Mouse (Mus musculus) hindbrain, postnatal 0 days (tissue): Measurements from ENCODE around the gene Hoxa1. TPM values are rescaled to one million over a fixed set of nuclear protein-coding genes. Genes with fewer than 3 reads are reported as not detected.
A peak's percentile ranks its signal among the peaks of the same experiment; 100 is the strongest.

ENCODE experiments used
- ATAC-seq: fragments of 200-750 bp; cut with Nextera tagmentation; 2 replicates; pipeline ENCODE4 v1.8.0; 2017; ENCODE audit warnings: mild to moderate bottlenecking, moderate TSS enrichment, moderate library complexity
- DNase-seq: peaks from one replicate; pipeline ENCODE4 v3.0.0-alpha.2; 2015; ENCODE audit warnings: low spot score
- H3K27ac ChIP-seq: fragments of 300-500 bp; sonication (generic); 2 replicates; pipeline ENCODE4 v1.5.1; 2014; ENCODE audit warnings: mild to moderate bottlenecking
- H3K27me3 ChIP-seq: fragments of 300-500 bp; sonication (generic); 2 replicates; pipeline ENCODE4 v1.6.1; 2014; ENCODE audit warnings: low read length, mixed read lengths; ENCODE audit not compliant: insufficient read depth
- H3K36me3 ChIP-seq: fragments of 300-500 bp; sonication (generic); 2 replicates; pipeline ENCODE4 v1.6.1; 2014; ENCODE audit warnings: low read length, mixed read lengths; ENCODE audit not compliant: insufficient read depth
- H3K4me1 ChIP-seq: fragments of 300-500 bp; sonication (generic); 2 replicates; pipeline ENCODE4 v1.6.1; 2014; ENCODE audit warnings: antibody characterized with exemption, low read length, mixed read lengths; ENCODE audit not compliant: insufficient read depth
- H3K4me2 ChIP-seq: fragments of 300-500 bp; sonication (generic); 2 replicates; pipeline ENCODE4 v1.6.1; 2014; ENCODE audit warnings: low read depth, mild to moderate bottlenecking, low read length, moderate library complexity, mixed read lengths
- H3K4me3 ChIP-seq: fragments of 300-500 bp; sonication (generic); 2 replicates; pipeline ENCODE4 v1.5.1; 2014; ENCODE audit warnings: low read length
- H3K9ac ChIP-seq: fragments of 300-500 bp; sonication (generic); replicated peaks from 2 replicates; pipeline ENCODE4 v1.6.1; 2014; ENCODE audit warnings: mild to moderate bottlenecking, low read length, moderate library complexity, mixed read lengths
- H3K9me3 ChIP-seq: fragments of 300-500 bp; sonication (generic); 2 replicates; pipeline ENCODE4 v1.6.1; 2016; ENCODE audit warnings: low read length, mixed read lengths
- CTCF ChIP-seq: IDR thresholded peaks from 2 replicates; pipeline ENCODE4 v1.5.1; 2016; ENCODE audit warnings: antibody characterized with exemption, control low read depth, low read depth
- WGBS: fragments of 180-500 bp; shearing (Covaris S2); extraction: QIAGEN DNeasy Blood & Tissue Kit; methylation state at CpG from one replicate; pipeline ENCODE4 v1.1.7; 2014; 5-methylcytosine and 5-hydroxymethylcytosine counted together
- polyA plus RNA-seq: library from polyadenylated mRNA; unstranded; fragments of >200 nt; fragmentation: Nextera tagmentation; extraction: Ambion mirVana; gene quantifications from 2 replicates; pipeline ENCODE4 v1.2.1, GENCODE M21; 2015
- total RNA-seq: library from RNA; depleted of rRNA; stranded (reverse); fragments of >200 nt; gene quantifications from 2 replicates; pipeline ENCODE4 v1.2.3, GENCODE M21; 2014; rRNA removed

The Hoxa1 gene
- total and polyA plus RNA-seq, 2 experiments from 2014 or later = 1.1 to 3.7 TPM

- TF ChIP-seq CTCF = no peak
- H3K9ac ChIP-seq = no peak overlapping the region
- H3K9me3 ChIP-seq = no peaks in the 10 kb centered on the region
- DNase-seq (peak; percentile 68), ATAC-seq (peak; percentile 74; the same call in 1 of the 2 replicates)
- no peaks in the 10 kb centered on the region for H3K36me3 ChIP-seq
- no peak overlapping the region for H3K4me2 ChIP-seq
- H3K4me1 ChIP-seq = no peaks in the 10 kb centered on the region
- 14% methylated on average over 6 of the region's 6 CpGs for WGBS
- peak overlapping the region; percentile 51; the same call in 1 of the 2 replicates for H3K27ac ChIP-seq
- no peak overlapping the region for H3K4me3 ChIP-seq
- no peaks in the 10 kb centered on the region for H3K27me3 ChIP-seq
Measured at GRCm38 (mm10) chr6:52118903-52119635, 39.0 kb downstream of the Hoxa1 start.

DNA sequence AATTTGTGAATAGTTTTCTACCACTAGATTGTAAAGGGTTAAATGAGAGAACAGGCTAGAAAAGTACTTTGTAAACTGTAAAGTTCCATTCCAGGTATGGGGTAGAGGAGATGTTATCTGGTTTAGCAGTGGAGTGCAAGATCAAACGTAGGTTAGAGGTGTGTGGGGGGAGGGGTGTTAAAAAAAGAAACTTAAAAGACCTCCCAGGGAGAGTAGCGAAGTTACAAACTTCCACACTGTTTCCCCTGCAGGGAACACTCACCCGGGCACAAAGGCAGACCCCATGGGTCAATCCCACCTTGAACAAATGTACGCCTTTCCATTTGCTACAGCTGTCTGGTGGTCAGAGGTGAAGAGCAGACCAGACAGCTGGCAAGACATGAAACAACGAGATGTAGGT, 42.2 kb downstream of the Hoxa1 start:
- Histone ChIP-seq H3K27ac (no peak overlapping the region), H3K9ac (no peak overlapping the region), H3K4me1 (no peaks in the 10 kb centered on the region), H3K4me3 (no peak overlapping the region), H3K36me3 (no peaks in the 10 kb centered on the region), H3K9me3 (no peaks in the 10 kb centered on the region), H3K27me3 (no peaks in the 10 kb centered on the region), H3K4me2 (no peak overlapping the region)
- DNase-seq (no peak), ATAC-seq (no peak)
- 23% methylated on average over 5 of the region's 5 CpGs for WGBS
- no peak for TF ChIP-seq CTCF

DNA sequence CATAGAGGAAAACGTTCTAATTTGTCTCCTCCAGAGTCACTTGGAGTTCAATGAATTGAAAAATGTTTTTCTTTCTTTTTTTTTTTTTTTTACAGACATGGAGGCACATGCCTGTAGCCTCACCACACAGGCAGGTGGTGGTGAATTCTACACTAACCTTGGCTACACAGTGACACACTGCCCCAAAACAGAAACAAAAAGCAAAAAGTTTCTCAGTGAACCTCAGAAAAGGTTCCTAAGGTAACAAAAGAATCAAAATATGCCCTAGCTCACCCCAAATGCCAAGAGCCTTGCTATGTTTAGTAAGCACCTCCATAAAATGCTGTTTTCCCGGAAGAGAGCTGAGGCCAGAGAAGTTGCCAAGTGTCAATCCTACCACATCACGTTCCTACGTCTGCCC, 46.3 kb downstream of the Hoxa1 start:
- Histone ChIP-seq H3K36me3 (no peaks in the 10 kb centered on the region), H3K4me1 (no peaks in the 10 kb centered on the region), H3K4me2 (no peak overlapping the region), H3K27ac (no peak overlapping the region), H3K27me3 (no peaks in the 10 kb centered on the region), H3K9me3 (no peaks in the 10 kb centered on the region), H3K4me3 (no peak overlapping the region), H3K9ac (no peak overlapping the region)
- DNase-seq (no peak), ATAC-seq (no peak)
- TF ChIP-seq CTCF = no peak
- WGBS = 74% methylated on average over 4 of the region's 4 CpGs

DNA sequence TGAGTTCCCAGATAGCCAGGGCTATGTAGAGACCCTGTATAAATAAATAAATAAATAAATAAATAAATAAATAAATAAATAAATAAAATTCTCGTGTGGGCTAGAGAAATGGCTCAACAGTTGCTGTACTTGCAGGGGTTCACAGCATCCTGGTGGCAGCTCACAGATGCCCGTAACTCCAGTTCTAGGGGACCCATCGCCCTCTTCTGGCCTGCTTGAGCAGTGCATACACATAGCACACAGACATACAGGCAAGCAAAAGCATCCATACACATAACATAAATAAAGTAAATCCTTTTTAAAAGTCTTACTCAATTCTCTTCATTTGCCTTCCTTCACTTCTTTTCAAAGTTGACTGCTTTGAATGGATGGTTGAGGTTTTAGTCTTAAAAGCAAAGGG, 50.7 kb downstream of the Hoxa1 start:
- no peak overlapping the region for H3K4me3 ChIP-seq
- 0 out of 2 replicates have a peak, but pooled peaks cover 5% of the 10 kb centered on the region for H3K4me1 ChIP-seq
- no peak for ATAC-seq
- no peaks in the 10 kb centered on the region for H3K36me3 ChIP-seq
- H3K4me2 ChIP-seq = no peak overlapping the region
- H3K27me3 ChIP-seq = no peaks in the 10 kb centered on the region
- peak; percentile 17; the same call in 1 of the 2 replicates for TF ChIP-seq CTCF
- 87% methylated on average over 3 of the region's 3 CpGs for WGBS
- no peak for DNase-seq
- no peak overlapping the region for H3K9ac ChIP-seq
- H3K27ac ChIP-seq = no peak overlapping the region
- no peaks in the 10 kb centered on the region for H3K9me3 ChIP-seq

DNA sequence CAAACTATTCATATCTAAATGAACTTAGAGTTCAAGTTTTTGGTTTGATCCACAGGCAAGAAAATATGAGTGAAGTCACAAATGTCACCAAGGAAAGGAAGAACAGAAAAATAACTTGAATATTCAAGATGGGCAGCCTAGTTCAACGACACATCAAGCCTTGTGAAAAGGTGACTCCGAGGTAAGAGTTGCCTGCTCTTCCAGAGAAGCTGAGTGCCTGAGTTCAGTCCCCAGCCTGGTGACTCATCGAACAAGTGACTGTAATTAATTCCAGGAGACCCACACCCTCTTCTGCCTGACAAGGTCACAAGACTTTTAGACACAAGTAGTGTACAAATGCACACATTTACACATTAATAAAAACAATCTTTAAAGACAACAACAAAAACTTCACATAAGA, 51.4 kb downstream of the Hoxa1 start:
- DNase-seq (no peak), ATAC-seq (no peak)
- Histone ChIP-seq H3K27me3 (no peaks in the 10 kb centered on the region), H3K4me1 (0 out of 2 replicates have a peak, but pooled peaks cover 5% of the 10 kb centered on the region), H3K9ac (no peak overlapping the region), H3K9me3 (no peaks in the 10 kb centered on the region), H3K4me2 (no peak overlapping the region), H3K27ac (no peak overlapping the region), H3K4me3 (no peak overlapping the region), H3K36me3 (no peaks in the 10 kb centered on the region)
- no peak for TF ChIP-seq CTCF
- WGBS = 52% methylated on average over 3 of the region's 3 CpGs

DNA sequence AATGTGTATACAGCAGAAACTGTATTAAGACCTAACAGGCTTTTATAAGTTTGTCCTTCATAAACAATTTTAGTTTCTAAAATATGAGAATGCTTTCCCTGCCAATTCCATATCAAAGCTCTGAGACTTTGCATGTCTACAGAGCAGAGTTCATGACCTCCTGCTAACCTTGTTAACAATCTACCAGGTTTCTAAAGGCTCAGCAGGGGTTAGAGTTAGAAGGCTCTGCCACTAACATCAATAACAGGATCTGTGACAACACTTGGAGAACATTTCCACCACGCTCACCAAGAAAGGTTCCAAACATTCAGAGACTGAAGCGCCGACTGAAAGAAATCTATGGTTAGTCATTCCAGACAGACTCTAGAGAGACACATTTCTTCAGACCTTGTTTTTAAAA, 51.9 kb downstream of the Hoxa1 start:
- no peak for TF ChIP-seq CTCF
- DNase-seq = no peak
- H3K27me3 ChIP-seq = no peaks in the 10 kb centered on the region
- H3K9me3 ChIP-seq = no peaks in the 10 kb centered on the region
- no peak overlapping the region for H3K4me2 ChIP-seq
- no peak overlapping the region for H3K4me3 ChIP-seq
- 0 out of 2 replicates have a peak, but pooled peaks cover 5% of the 10 kb centered on the region for H3K4me1 ChIP-seq
- no peak for ATAC-seq
- no peaks in the 10 kb centered on the region for H3K36me3 ChIP-seq
- H3K9ac ChIP-seq = no peak overlapping the region
- WGBS = 34% methylated on average over 3 of the region's 3 CpGs
- no peak overlapping the region for H3K27ac ChIP-seq

Other genes starting within 250 kb of the Hoxa1 start
- 9.8 and 11.1 TPM in 2 replicates for gene Skap2, start 145.8 kb downstream of the Hoxa1 start, total RNA-seq
- 28.1 TPM in 2 replicates for gene Skap2, start 145.8 kb downstream of the Hoxa1 start, polyA plus RNA-seq
- gene Hoxa2, start 6.5 kb upstream of the Hoxa1 start, total RNA-seq = 20.3 and 24.3 TPM in 2 replicates
- gene Hoxa2, start 6.5 kb upstream of the Hoxa1 start, polyA plus RNA-seq = 16.3 and 16.5 TPM in 2 replicates
- 1.1 and 1.2 TPM in 2 replicates for gene 5730596B20Rik, start 19.2 kb upstream of the Hoxa1 start, total RNA-seq
- 1.3 and 1.5 TPM in 2 replicates for gene 5730596B20Rik, start 19.2 kb upstream of the Hoxa1 start, polyA plus RNA-seq
- gene Hoxa4, start 33.4 kb upstream of the Hoxa1 start, total RNA-seq = 4.8 and 7.3 TPM in 2 replicates
- gene Hoxa4, start 33.4 kb upstream of the Hoxa1 start, polyA plus RNA-seq = 10.5 and 12.0 TPM in 2 replicates
- 99.2 and 108 TPM in 2 replicates for gene Hoxa5, start 46.3 kb upstream of the Hoxa1 start, total RNA-seq
- 81.7 and 89.4 TPM in 2 replicates for gene Hoxa5, start 46.3 kb upstream of the Hoxa1 start, polyA plus RNA-seq
- 12.3 and 25.8 TPM in 2 replicates for gene Hoxa6, start 50.4 kb upstream of the Hoxa1 start, total RNA-seq
- 6.0 and 7.7 TPM in 2 replicates for gene Hoxa6, start 50.4 kb upstream of the Hoxa1 start, polyA plus RNA-seq
- gene Hoxa3, start 55.0 kb upstream of the Hoxa1 start, total RNA-seq = 8.7 and 9.8 TPM in 2 replicates
- gene Hoxa3, start 55.0 kb upstream of the Hoxa1 start, polyA plus RNA-seq = 7.9 and 8.8 TPM in 2 replicates
- gene Gm28308, start 55.0 kb upstream of the Hoxa1 start, total RNA-seq = 0.83 and 2.2 TPM in 2 replicates
- gene Gm28308, start 55.0 kb upstream of the Hoxa1 start, polyA plus RNA-seq = not detected in 2 replicates
- gene Hoxa7, start 63.5 kb upstream of the Hoxa1 start, total RNA-seq = 2.6 and 2.9 TPM in 2 replicates
- gene Hoxa7, start 63.5 kb upstream of the Hoxa1 start, polyA plus RNA-seq = 1.3 and 3.9 TPM in 2 replicates
- 0.26 TPM in 1 of 2 replicates, not detected in the other for gene Hoxa9, start 72.8 kb upstream of the Hoxa1 start, total RNA-seq
- gene Hoxa9, start 72.8 kb upstream of the Hoxa1 start, polyA plus RNA-seq = 0.18 TPM in 1 of 2 replicates, not detected in the other
- gene Hoxa10, start 82.5 kb upstream of the Hoxa1 start, total RNA-seq = not detected in 2 replicates
- not detected in 2 replicates for gene Hoxa10, start 82.5 kb upstream of the Hoxa1 start, polyA plus RNA-seq
- gene Hoxa11, start 87.5 kb upstream of the Hoxa1 start, total RNA-seq = not detected in 2 replicates
- not detected in 2 replicates for gene Hoxa11, start 87.5 kb upstream of the Hoxa1 start, polyA plus RNA-seq
- not detected in 2 replicates for gene Hoxa13, start 102.6 kb upstream of the Hoxa1 start, total RNA-seq
- gene Hoxa13, start 102.6 kb upstream of the Hoxa1 start, polyA plus RNA-seq = not detected in 2 replicates
- gene Evx1, start 155.2 kb upstream of the Hoxa1 start, total RNA-seq = 2.0 and 6.2 TPM in 2 replicates
- 1.3 and 2.1 TPM in 2 replicates for gene Evx1, start 155.2 kb upstream of the Hoxa1 start, polyA plus RNA-seq